Mouse (Mus musculus) olfactory bulb, adult 2 months (tissue): ENCODE results near the gene Nfatc2.

Experiments
- CTCF ChIP-seq: fragments of 200-500 bp; IDR thresholded peaks from 2 replicates; pipeline ENCODE4 v1.5.1; 2012; ENCODE audit warnings: low read depth, mild to moderate bottlenecking, low read length, moderate library complexity; ENCODE audit not compliant: insufficient read depth
- POLR2A ChIP-seq: fragments of 200-500 bp; IDR thresholded peaks from 2 replicates; pipeline ENCODE4 v1.6.1; 2012; ENCODE audit warnings: mild to moderate bottlenecking, low read depth, low read length, moderate library complexity; ENCODE audit not compliant: insufficient read depth

DNA sequence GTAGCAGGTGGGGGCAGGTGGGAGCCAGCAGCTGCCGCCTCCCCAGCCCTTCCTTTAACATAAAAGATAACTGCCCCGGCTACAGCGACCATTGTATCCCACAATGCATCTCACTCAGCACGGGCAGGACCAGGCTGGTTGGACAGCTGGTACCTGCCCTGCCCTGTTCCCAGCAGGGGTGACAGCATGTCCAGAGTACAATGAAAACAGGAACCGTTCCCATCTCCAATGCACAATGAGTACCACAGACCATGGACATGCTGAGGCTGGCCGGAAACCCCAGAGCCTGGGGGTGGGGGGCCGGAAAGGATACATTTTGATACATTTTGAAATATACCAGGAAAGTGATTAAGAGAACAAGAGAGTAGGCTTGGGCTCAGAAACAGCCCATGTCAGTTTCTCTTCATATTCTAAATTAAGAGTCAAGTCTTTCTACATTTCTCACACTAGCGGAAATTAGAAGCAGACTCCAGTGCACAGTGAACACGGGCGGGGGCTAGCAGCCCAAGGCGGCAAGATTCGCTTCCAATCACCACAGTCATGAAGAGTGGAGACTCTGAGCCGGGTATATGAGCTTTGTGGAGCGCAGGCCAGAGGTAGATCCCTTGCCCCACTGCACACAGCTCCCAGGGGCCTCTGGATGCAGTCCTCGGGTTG is 55.4 kb downstream of the Nfatc2 start:
- TF ChIP-seq CTCF (no peak), POLR2A (no peak)
